Mouse (Mus musculus) embryonic stem cell, embryonic (primary cell): Measurements from ENCODE around the gene Fchsd2.

Experiments used
- CTCF ChIA-PET, 4 experiments: fragments of 300-600 bp in 2 of 4; fragments of 350-600 bp in 2 of 4; sonication (Branson Sonifier 250); formaldehyde crosslinking; loops; one replicate each; lab custom pipeline; 2022; ENCODE audit warnings: inconsistent platforms in 2 of 4; lab: Charles Lee
- POLR2A ChIA-PET, 4 experiments: fragments of 300-600 bp in 2 of 4; fragments of 350-600 bp in 2 of 4; sonication (Branson Sonifier 250); formaldehyde crosslinking; loops; one replicate each; lab custom pipeline; 2022; ENCODE audit warnings: antibody characterized with exemption in 4 of 4, inconsistent platforms in 1 of 4; lab: Charles Lee

Gene Fchsd2

DNA sequence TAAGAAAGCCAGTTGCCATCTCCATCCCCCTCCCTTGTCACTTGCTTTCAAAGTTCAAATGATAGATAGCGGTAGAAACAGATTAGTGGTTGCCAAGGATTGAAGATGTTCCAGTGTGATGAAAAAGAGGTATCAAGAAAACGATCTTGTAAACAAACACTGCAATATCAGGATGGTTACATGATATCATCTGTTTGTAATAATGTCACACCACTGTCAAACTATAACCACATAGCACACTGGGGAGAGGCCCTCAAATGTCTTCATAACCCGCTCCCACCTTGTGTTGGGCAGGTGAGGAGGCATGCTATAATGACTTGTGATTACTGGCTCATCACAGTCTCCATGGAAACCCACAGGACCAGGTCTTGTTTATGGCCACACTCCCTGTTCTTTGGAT lies 205.7 kb downstream of the Fchsd2 start:
- POLR2A ChIA-PET: interaction anchor here in 1 of 4 experiments (1.4 to 4.6 kb wide), 2 partner anchors 10 to 13 kb away, joined by 3 to 19 read pairs; no protein-coding TSS in a partner anchor
- CTCF ChIA-PET: no interaction called here

DNA sequence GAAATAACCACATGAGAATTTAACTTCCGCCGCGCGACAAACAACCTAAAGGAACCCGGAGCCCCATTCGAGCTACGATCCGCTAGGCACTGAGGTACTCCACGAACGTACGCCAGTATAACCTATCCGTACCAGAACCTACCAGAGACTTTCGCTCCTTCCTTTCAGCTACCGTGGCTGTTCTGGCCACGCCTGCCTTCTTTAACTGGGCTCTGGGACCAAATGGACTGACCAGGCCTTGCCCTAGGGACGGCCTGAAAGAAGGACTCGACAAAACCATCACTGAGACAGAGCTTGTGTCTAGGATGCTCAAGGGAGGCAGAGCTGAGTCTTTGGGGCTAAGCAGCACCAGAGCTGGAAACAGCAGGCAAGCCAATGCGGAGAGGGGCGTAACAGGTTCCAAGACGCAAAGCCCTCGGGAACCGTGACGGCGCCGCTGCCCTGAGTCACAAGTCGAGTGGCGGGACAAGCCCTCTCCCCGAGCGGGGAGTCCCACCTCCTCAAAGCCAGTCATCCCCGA lies 208.8 kb downstream of the Fchsd2 start:
- ChIA-PET CTCF (interaction anchor here (0.6 to 2.4 kb wide), 29 partner anchors 8 to 438 kb away, joined by 3 to 57 read pairs (median 5); partner anchors contain the start of genes Clpb (in 1 of the 4), P2ry6 (in 1 of the 4) and Relt (in 1 of the 4)), POLR2A (interaction anchor here in 3 of 4 experiments (0.8 to 2.9 kb wide), 26 partner anchors 9 to 438 kb away, joined by 3 to 51 read pairs (median 4); partner anchors contain the start of gene Relt (in 1 of the 3))

DNA sequence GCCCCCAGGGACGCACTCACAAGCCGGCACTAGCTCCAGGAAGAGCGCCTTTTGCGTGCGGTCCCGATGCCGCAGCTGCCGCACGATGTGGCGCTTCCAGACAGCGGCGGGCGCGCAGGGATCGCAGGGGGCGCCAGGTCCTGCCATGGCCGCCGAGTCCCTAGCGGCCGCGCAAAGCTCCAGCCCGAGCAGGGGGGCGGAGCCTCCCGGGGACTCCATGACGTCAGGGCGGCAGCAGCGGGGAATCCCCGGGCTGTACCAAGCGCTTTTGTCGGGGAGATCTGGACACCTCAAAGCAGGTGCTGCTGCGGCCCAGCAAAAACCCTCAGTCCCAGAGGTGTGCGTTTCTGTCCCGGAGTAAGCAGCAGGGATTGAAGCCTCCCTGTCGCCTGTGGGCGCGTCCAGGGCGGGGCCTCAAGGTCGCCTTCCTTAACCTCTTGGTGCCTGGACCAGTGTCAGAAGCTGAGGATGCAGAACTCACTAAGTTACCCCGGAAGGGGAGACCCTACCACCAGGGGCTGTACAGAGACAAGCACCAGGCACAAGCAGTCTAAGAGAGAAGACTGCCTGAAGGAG lies 209.3 kb downstream of the Fchsd2 start, which contains the start of gene Atg16l2:
Gene Atg16l2 (minus strand): TSS at position 371 of the 576 bp plus-strand sequence.
- CTCF ChIA-PET: interaction anchor here (0.5 to 2.4 kb wide), 36 partner anchors 8 to 676 kb away, joined by 3 to 57 read pairs (median 4); partner anchors contain the start of genes Clpb (in 1 of the 4), P2ry6 (in 1 of the 4) and Relt (in 1 of the 4)
- POLR2A ChIA-PET: interaction anchor here in 3 of 4 experiments (0.8 to 2.9 kb wide), 27 partner anchors 9 to 766 kb away, joined by 3 to 51 read pairs (median 4); partner anchors contain the start of gene Relt (in 1 of the 3)

DNA sequence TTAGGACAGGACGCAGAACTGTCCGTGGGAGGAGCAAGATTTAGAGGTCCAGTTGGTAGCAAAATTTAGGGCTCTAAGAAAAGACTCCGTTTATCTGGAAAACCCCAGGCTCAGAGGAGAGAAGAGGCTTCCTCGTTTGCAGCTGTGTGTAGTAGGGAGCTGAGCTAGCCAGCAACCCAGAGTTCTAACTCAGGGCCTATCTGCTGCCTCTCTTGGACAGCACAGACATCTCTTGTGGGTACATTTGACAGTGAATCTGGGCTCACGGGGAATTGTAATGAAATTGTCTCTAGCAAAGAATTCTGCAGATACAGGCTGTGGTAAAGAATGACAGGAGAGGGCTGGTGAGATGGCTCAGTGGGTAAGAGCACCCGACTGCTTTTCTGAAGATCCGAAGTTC lies 210.0 kb downstream of the Fchsd2 start:
- CTCF ChIA-PET: interaction anchor here (0.6 to 2.4 kb wide), 21 partner anchors 8 to 315 kb away, joined by 3 to 57 read pairs (median 7); no protein-coding TSS in a partner anchor
- POLR2A ChIA-PET: interaction anchor here (0.7 to 2.9 kb wide), 16 partner anchors 8 to 767 kb away, joined by 3 to 51 read pairs (median 4); partner anchors contain the start of gene Relt (in 1 of the 4)

DNA sequence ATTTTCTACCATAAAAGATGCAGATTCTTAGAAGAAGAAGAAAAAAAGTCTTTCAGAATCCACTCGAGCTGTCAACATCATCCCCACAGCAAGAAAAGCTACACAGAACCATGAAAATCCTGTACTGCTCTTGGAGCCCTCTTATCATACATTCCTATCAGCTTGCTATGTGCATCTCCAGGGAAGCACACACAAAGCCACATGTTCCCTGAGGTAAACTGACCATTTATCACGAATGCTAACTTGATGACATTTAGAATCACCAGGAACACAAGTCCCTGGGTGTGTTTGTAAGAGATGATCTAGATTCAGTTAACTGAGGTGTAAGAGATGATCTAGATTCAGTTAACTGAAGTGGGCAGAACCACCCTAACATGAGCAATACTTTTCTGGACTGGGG lies 214.2 kb downstream of the Fchsd2 start:
- ChIA-PET CTCF (no interaction called here), POLR2A (interaction anchor here in 2 of 4 experiments (0.6 to 1.1 kb wide), 3 partner anchors 10 to 369 kb away, joined by 3 to 4 read pairs (median 3); no protein-coding TSS in a partner anchor)

DNA sequence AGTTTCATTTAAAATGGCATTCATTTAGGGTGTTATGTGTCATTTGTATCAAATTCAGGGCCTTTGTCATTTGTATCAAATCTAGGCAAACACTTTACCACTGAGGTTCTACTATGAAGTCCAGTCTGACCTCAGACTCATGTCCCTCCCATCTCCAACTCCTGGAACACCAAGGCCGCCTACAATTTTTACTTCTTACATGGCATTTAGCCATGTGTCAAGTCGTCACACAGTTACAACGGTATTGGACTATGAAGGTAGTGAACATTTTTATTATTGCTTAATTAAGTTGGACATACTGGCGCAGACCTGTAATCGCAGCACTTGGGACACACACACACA lies 217.3 kb downstream of the Fchsd2 start:
- ChIA-PET POLR2A (interaction anchor here in 3 of 4 experiments (1.0 to 3.2 kb wide), 8 partner anchors 8 to 336 kb away, joined by 3 to 51 read pairs (median 8); partner anchors contain the start of gene Atg16l2 (in 2 of the 3)), CTCF (interaction anchor here (0.5 to 3.2 kb wide), 31 partner anchors 8 to 755 kb away, joined by 3 to 57 read pairs (median 7); partner anchors contain the start of genes Atg16l2 (in 3 of the 4), Arap1 (in 2 of the 4), Gm45837 (in 1 of the 4) and Relt (in 1 of the 4))

DNA sequence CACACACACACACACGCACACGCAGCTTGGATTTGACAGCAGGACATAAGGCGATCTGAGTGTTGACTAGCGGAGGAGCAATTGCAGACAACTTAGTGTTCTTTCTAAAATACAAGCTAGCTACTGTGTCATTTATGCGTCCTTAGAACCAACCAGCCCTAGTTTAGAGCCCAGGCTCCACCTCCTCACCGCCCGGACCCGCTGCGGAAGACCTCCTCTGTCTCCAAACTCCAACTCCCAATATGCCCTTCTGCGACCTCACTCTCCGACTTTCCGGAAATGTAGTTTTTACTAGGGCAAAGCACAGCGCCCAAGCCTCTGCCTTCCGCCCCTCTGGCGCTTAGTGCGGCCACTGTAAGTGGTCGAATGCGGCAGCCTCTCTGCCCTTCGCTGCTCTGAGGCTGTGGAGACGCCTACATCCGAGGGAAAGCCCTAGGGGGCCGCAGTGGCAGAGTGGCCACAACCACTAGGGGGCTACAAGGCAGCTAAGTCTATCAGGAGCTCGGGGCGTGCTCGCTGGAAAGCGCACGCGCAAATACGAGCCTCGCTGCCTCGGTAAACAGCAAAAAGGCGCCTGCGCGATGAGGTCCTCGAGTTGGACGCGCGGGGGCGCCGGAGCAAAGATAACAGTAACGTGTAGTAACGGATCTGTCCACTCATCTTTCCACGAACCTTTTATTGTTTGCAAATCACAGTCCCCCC lies 217.8 kb downstream of the Fchsd2 start:
- POLR2A ChIA-PET: interaction anchor here (0.6 to 3.2 kb wide), 41 partner anchors 8 to 1306 kb away, joined by 3 to 51 read pairs (median 4); partner anchors contain the start of genes Atg16l2 (in 3 of the 4) and Arhgef17 (in 1 of the 4)
- CTCF ChIA-PET: interaction anchor here (0.5 to 3.2 kb wide), 94 partner anchors 8 to 1844 kb away, joined by 3 to 57 read pairs (median 5); partner anchors contain the start of genes Atg16l2 (in 4 of the 4), Arap1 (in 3 of the 4), Clpb (in 1 of the 4) and Gm45837 (in 1 of the 4)

DNA sequence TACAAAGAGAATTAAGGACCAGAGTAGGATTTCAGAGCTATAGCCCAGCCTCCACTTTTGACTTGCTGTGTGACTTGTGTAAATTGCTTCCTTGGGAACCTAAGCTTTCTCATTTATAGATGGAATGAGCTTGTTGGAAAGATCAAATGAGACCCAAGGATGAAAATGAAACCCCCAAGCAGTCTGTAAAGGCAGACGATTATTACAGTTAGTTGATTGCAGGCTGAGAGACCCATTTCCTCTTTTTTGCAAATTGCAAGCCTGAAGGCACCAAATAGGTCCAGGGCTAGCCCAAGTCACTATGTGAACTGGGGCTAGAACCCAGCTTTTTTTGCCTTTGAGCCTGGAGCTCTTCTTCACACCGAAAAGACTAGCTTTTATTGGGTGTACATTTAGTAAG lies 218.4 kb downstream of the Fchsd2 start:
- ChIA-PET POLR2A (interaction anchor here (0.6 to 3.2 kb wide), 40 partner anchors 9 to 1307 kb away, joined by 3 to 51 read pairs (median 4); partner anchors contain the start of genes Atg16l2 (in 3 of the 4) and Arhgef17 (in 1 of the 4)), CTCF (interaction anchor here (0.5 to 3.2 kb wide), 83 partner anchors 9 to 1845 kb away, joined by 3 to 57 read pairs (median 6); partner anchors contain the start of genes Atg16l2 (in 4 of the 4), Arap1 (in 2 of the 4), Clpb (in 1 of the 4) and Pde2a (in 1 of the 4))

DNA sequence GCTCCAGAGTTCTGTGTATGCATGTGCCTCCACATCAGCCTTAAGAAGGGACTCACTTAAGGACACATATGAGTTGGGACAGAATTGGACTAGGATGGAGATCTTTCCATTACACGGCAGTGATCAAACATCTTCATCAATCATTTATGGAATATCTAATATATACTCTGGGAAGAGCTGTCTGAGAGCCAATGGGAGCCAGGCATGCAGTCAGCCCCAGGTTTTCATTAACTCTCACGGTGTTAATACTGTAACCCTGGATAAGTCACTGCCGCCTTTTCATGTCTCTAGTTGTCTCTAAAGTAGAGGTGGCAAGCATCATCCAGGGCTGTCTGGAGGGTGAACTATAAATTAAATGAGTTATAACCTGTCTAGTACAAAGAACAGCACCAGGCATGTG lies 220.4 kb downstream of the Fchsd2 start:
- ChIA-PET CTCF (interaction anchor here in 2 of 4 experiments (1.2 to 3.2 kb wide), 2 partner anchors 11 kb away, joined by 6 to 57 read pairs; partner anchors contain the start of gene Atg16l2 (in 2 of the 2)), POLR2A (no interaction called here)

DNA sequence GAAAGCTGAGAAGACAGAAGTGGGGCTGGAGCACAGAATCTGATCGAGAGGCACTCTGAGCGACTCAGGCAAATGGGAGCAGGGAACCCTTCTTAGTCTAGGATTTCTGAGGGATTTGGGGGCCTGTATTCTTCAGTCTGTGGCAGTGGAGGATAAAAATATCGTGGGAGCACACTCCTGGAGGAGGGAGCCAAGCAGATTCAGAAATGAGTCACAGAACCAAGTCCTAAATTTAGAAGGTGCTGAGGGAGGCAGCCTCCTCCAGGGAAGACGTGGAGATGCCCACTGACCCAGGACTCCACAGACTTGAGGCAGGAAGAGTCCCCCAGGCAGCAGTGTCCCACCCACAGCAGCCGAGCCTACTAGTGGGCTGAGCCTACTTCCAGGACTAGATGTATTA lies 221.7 kb downstream of the Fchsd2 start:
- CTCF ChIA-PET: interaction anchor here in 1 of 4 experiments (0.6 kb wide), 1 partner anchor 113 kb away, joined by 6 read pairs; no protein-coding TSS in a partner anchor
- POLR2A ChIA-PET: no interaction called here

DNA sequence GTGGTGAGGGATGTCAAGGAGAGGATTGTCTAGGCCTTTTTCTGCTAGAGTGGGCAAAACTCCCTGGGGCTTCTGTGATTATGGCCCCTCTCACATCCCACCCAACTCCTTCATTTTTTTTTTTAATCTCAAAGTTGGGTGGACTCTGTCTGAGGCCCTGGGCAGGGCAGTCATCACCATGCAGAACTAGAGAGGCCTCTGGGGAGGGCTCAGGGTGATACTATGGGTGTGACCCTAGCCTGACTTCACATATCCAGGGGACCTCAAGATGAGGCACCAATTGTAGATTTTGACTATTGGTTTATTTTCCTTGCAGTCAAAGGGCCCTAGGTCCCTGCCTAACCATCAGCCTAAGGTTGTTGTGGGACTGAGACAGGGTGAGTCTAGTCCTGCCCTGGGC lies 223.0 kb downstream of the Fchsd2 start:
- ChIA-PET CTCF (interaction anchor here in 1 of 4 experiments (2.2 kb wide), 1 partner anchor 97 kb away, joined by 9 read pairs; no protein-coding TSS in a partner anchor), POLR2A (no interaction called here)

DNA sequence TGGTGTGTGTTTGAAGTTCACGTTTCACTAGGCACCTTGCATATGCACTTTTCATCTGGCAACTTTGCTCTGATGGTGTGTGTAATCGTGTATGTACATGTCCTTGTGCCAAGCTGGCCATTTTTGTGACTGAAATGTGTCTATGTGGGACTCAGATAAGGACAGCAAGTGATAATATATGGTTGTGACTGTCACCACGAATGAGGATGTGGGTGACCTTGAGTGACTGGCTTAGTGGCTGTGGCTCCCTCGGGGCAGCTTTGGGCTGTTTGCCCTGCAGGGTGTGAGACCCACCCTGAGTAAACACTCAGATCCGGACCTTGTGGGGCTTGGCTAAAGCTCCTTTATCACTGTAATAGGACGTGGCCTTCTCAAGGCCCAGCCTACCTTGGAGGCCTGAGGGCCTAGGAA lies 223.9 kb downstream of the Fchsd2 start:
- CTCF ChIA-PET: interaction anchor here in 3 of 4 experiments (0.6 to 2.2 kb wide), 6 partner anchors 28 to 420 kb away, joined by 3 to 9 read pairs (median 4); no protein-coding TSS in a partner anchor
- POLR2A ChIA-PET: interaction anchor here in 2 of 4 experiments (0.6 to 1.8 kb wide), 2 partner anchors 13 to 395 kb away, joined by 4 to 5 read pairs; no protein-coding TSS in a partner anchor

DNA sequence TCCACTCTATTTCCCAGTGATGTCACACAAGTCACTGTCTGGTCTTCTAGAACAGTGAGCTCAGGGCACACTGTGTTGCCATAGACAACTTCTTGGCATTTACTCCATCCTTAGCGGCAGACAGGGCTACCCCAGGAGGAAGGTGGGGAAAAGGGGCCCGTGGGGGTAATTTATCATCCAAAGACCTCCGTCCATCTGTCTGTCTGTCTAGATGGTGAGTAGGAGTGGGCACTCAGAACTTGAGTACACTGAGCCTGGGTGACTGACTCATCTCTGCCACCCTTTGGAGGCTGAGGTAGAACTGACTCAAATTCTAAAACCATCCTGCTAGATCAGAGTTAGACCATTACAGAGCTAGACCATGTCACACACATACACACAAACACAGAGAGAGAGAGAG lies 224.4 kb downstream of the Fchsd2 start, which contains the start of gene Stard10:
Gene Stard10 (plus strand): TSS at position 73 of the 400 bp plus-strand sequence.
- POLR2A ChIA-PET: interaction anchor here in 1 of 4 experiments (1.8 kb wide), 1 partner anchor 12 kb away, joined by 5 read pairs; no protein-coding TSS in a partner anchor
- CTCF ChIA-PET: interaction anchor here in 3 of 4 experiments (0.6 to 2.2 kb wide), 4 partner anchors 28 to 96 kb away, joined by 3 to 9 read pairs (median 5); no protein-coding TSS in a partner anchor

DNA sequence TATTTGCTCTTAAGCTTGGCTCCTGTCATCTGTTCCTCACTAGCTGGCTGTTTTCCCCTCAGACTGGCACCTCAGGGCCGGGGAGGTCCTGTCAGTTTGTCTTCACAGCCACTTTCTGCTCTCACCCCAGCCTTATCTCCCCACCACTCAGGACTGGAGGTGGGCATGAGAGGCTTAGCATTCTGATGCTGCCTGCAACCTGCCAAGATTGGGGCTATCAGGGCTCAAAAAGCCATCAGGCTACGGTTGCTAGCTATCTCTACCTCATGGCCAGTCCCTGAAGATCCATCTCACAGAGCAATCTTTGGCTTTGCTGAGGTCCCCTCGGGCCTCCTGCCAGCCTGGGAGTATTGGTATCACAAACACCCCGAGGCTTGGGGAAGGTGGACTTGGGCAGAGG lies 226.2 kb downstream of the Fchsd2 start:
- CTCF ChIA-PET: no interaction called here
- POLR2A ChIA-PET: interaction anchor here in 1 of 4 experiments (0.6 kb wide), 1 partner anchor 857 kb away, joined by 3 read pairs; no protein-coding TSS in a partner anchor

DNA sequence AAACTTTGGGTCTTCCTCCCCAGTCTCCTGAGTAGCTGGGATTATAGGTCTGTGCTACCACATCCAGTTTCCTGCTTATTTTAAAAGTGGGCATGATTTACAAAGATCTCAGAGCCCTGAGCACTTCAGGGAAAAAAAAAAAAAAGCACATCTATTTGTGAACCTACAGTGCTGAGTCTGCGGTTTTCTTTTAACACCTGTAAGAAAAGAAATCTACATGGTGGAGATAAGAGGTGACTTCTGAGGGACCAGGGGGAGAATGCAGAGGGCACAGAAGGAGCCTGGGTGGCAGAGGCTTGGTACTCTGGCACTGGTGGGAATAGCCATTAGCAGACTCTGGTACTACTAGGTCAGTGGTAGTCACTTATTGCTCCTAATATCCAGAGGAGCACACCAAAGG lies 227.1 kb downstream of the Fchsd2 start:
- ChIA-PET CTCF (interaction anchor here in 3 of 4 experiments (0.7 to 3.5 kb wide), 3 partner anchors 9 to 108 kb away, joined by 3 to 19 read pairs (median 3); no protein-coding TSS in a partner anchor), POLR2A (interaction anchor here in 2 of 4 experiments (0.7 to 3.3 kb wide), 2 partner anchors 9 to 184 kb away, joined by 5 to 19 read pairs; no protein-coding TSS in a partner anchor)

DNA sequence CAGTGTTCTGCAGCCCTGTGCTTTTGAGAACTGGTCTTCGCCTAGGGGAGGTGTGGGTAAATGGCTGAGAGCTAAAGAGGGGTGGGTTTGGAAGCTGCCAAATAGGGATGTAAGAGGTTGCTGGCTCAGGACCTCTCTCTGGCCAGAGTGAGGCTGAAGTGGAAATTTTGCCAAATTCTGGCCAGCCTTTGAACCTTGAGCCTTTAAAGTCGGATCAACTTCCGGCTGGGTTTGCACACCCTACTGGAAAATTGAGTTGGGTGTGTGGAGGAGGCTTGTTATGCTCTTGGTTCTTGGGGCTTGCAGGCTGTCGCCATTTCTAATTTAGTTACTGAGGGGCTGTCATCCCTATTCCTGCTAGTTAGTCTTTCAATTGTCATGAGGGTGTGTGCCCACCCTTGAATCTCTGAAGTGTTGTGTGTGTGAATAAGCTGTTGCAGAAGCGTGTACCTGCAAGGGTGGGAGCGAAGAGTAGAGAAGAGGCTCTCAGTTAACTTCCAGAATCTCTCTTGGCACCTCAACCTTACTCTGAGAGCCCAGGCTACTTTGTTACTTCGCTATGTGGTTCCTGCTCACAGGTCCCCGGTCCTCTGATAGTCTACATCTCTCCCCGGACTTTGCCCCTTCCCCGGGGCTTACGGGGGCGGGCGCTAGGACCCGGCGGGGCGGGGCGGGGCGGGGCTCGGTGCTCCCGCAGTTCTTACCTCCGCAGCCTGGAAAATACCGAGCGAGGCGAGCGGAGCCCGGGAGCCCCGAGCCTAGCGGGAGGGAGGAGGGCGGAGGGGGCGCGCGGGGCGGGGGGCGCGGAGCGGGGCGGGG lies 227.9 kb downstream of the Fchsd2 start:
- POLR2A ChIA-PET: interaction anchor here in 2 of 4 experiments (1.0 to 3.3 kb wide), 2 partner anchors 10 to 18 kb away, joined by 3 to 19 read pairs; partner anchors contain the start of gene Atg16l2 (in 1 of the 2)
- CTCF ChIA-PET: interaction anchor here in 3 of 4 experiments (0.7 to 3.5 kb wide), 7 partner anchors 9 to 107 kb away, joined by 3 to 19 read pairs (median 6); no protein-coding TSS in a partner anchor
